23 mouse cellular contexts compared by ENCODE assay signal in genomic region chr14:100350021-100350790, GRCm38 (mm10).
"Had no signal": no experiment of that assay in that cellular context is flagged by ENCODE, and none has a peak within 500 bp of the region (broad histone marks: within the 10 kb centered on the region; RNA-seq: fewer than 3 reads in every experiment).

No protein-coding gene starts in this region.

- H3K9ac ChIP-seq: heart, embryonic 12.5 days; hindbrain, embryonic 12.5 days; hindbrain, embryonic 14.5 days; intestine, embryonic 15.5 days; limb, embryonic 12.5 days; liver, embryonic 13.5 days had no signal

- DNase-seq: gastrocnemius, adult 2 months; gastrocnemius, postnatal 10 days; gastrocnemius, postnatal 25 days; heart, adult 18-20 months; heart, postnatal 10 days; heart, postnatal 4 days; kidney, adult 18-20 months; kidney, adult 8-10 months; kidney, postnatal 10 days; kidney, postnatal 25 days; kidney, postnatal 4 days; liver; liver, embryonic 13.5 days had no signal

- H3K4me1 ChIP-seq: heart, embryonic 10.5 days; heart, embryonic 12.5 days; intestine, embryonic 15.5 days; liver, embryonic 13.5 days had no signal

- H3K4me3 ChIP-seq: gastrocnemius, adult 2 months; heart, embryonic 10.5 days; heart, embryonic 12.5 days; hindbrain, embryonic 10.5 days; hindbrain, embryonic 12.5 days; intestine, embryonic 15.5 days; layer of hippocampus, adult 2 months; left cerebral cortex, adult 2 months; limb, embryonic 10.5 days; limb, embryonic 12.5 days; liver, embryonic 13.5 days had no signal

- H3K27me3 ChIP-seq: heart, embryonic 12.5 days; hindbrain, embryonic 12.5 days; intestine, embryonic 15.5 days; limb, embryonic 12.5 days; liver, embryonic 13.5 days had no signal

- H3K9me3 ChIP-seq: heart, embryonic 10.5 days; heart, embryonic 12.5 days; hindbrain, embryonic 10.5 days; hindbrain, embryonic 12.5 days; intestine, embryonic 15.5 days; limb, embryonic 10.5 days; limb, embryonic 12.5 days; liver, embryonic 13.5 days had no signal

- H3K27ac ChIP-seq: gastrocnemius, adult 2 months; heart, embryonic 10.5 days; hindbrain, embryonic 10.5 days; hindbrain, embryonic 12.5 days; hindbrain, embryonic 14.5 days; intestine, embryonic 15.5 days; layer of hippocampus, adult 2 months; left cerebral cortex, adult 2 months; limb, embryonic 10.5 days; limb, embryonic 12.5 days; liver, embryonic 13.5 days had no signal

- H3K36me3 ChIP-seq: heart, embryonic 10.5 days; heart, embryonic 12.5 days; hindbrain, embryonic 10.5 days; hindbrain, embryonic 12.5 days; intestine, embryonic 15.5 days; limb, embryonic 10.5 days; limb, embryonic 12.5 days; liver, embryonic 13.5 days had no signal
